Mouse (Mus musculus): ENCODE measurements around the gene Gpank1.

Gpank1 gene

GRCm38 (mm10) chr17:35121143-35121799, at the start of gene Gpank1:
Gpank1 (plus strand) TSS chr17:35121455.
- WGBS: under 1% methylated on average over 50 of the region's 50 CpGs

- 62% methylated on average over 17 of the region's 17 CpGs for whole genome bisulfite sequencing
Measured at GRCm38 (mm10) chr17:35074097-35074496, 47.2 kb upstream of the Gpank1 start.

GRCm38 (mm10) chr17:35076507-35077176, 44.6 kb upstream of the Gpank1 start, which contains the start of gene Ly6g6e:
Ly6g6e (plus strand) TSS chr17:35076902.
- WGBS: 46% methylated on average over 10 of the region's 10 CpGs

- 14% methylated on average over 2 of the region's 2 CpGs for WGBS
Measured at GRCm38 (mm10) chr17:35077285-35077684, 44.0 kb upstream of the Gpank1 start.

DNA sequence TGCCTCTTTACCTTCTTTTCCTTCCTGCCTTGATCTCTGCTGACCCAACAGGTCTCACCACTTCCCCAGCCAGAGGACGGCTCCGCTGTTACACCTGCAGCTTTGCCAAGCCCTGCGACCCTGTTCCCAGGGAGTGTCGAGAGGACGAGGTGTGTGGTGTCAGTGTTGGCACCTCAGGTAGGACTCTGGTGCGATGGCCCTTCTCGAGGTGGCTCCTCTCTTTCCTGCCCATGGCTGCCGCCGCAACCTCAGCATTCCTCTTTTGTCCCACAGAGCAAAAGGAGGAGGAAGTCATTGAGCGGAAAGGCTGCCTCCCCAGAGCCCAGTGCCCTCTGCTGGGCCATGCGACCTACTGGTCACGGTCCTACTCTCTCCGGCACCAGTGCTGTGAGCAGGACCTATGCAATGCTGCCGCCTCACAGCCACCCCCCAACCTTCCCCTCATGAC, 43.4 kb upstream of the Gpank1 start, which contains the start of gene Ly6g6d:
Gene Ly6g6d (minus strand): TSS at position 280 of the 448 bp plus-strand sequence.
- WGBS: 26% methylated on average over 14 of the region's 14 CpGs

DNA sequence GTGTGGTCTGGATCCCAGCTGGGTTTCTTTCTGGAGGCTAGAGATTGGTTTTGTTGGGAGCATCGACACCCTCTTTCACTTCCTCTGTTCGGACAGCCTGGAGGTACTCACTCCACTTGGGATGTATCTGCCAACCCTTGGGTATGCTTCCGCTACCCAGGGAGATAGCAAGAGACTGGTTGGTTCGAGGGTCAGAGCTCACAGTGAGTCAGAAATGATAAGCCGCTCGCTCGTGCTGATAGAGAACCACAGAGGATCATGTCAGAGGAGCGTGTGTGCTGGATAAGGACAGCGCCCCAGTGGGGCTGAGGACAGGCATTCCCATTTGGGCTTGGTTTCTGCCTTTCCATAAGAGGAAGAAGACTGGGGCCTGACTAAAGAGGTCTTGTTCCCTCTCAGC, 41.5 kb upstream of the Gpank1 start:
- 71% methylated on average over 9 of the region's 9 CpGs for WGBS

GRCm38 (mm10) chr17:35080248-35080647, 41.0 kb upstream of the Gpank1 start:
- WGBS: 50% methylated on average over 6 of the region's 6 CpGs

- WGBS: 90% methylated on average over 4 of the region's 4 CpGs
Measured at GRCm38 (mm10) chr17:35080710-35081109, 40.5 kb upstream of the Gpank1 start.

DNA sequence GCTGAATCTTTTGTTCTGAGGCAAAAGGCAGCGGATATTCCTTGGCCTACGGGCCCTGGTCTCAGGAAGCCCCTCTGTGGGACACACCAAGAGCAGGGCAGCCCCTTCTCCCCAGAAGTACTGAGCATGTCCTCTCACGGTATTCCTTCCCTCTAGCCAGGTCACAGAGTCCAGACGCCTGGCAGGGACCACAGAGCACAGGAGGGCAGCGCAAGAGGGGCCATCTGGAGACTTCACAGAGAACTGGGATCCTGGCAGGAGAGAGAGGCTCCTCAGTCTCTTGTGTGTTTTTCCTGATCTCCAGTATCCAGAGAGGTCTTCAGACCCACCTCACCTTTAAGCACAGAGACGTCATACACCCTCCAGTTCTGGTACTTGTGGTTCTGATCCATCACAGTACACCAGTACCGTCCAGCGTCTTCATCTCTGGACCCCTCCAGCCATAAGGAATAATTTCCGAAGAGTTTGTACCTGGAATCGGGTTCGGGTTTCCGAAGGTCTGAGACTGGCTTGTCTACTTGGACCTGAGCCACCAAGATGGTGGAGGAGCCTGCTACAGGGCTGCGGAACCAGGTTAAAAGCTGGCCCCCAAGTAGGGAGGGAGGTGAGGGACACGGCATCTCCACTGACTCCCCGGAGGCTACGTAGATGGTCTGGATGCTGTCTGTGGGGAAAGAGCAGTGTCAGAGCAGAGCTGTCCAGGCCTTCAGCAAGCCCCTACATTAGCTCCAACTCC, 38.2 kb upstream of the Gpank1 start:
- 93% methylated on average over 16 of the region's 16 CpGs for WGBS

- WGBS: 78% methylated on average over 3 of the region's 3 CpGs
Measured at GRCm38 (mm10) chr17:35083929-35084497, 37.2 kb upstream of the Gpank1 start.

DNA sequence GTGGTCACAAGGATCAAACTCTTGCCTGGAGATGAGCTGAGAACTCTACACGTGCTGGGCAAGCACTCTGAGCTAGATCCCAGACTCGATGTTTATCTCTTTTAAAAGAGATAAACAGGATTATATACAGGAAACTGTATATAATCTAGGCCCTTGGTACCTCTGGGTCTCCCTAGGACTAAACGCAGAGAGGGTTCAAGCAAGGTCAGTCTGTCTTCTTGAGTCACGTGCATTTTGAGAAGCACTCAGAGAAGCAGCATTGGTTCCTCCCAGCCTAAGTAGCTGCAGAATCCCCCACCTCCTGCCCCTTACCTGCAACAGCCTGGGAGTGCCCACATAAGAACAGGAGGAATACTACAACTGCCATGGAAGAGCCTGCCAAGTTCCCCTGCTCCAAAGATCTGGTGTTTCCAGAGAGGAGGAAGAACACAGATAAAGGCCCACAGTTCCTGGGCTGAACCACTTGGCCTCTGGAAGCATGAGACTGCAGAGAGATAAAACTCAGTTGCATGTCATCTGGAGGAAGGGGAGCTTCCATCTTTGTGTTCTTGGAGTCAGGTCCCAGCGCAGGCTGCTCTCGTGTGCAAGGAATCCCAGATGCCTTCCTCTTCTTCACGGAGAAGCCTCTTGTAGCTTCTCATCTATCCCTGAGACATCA, 35.9 kb upstream of the Gpank1 start, which contains the start of gene Ly6g6f:
Gene Ly6g6f (minus strand): TSS at position 403 of the 658 bp plus-strand sequence.
- WGBS: 81% methylated on average over 7 of the region's 7 CpGs

- whole genome bisulfite sequencing: 36% methylated on average over 2 of the region's 2 CpGs
Measured at GRCm38 (mm10) chr17:35088151-35088550, 33.1 kb upstream of the Gpank1 start.

DNA sequence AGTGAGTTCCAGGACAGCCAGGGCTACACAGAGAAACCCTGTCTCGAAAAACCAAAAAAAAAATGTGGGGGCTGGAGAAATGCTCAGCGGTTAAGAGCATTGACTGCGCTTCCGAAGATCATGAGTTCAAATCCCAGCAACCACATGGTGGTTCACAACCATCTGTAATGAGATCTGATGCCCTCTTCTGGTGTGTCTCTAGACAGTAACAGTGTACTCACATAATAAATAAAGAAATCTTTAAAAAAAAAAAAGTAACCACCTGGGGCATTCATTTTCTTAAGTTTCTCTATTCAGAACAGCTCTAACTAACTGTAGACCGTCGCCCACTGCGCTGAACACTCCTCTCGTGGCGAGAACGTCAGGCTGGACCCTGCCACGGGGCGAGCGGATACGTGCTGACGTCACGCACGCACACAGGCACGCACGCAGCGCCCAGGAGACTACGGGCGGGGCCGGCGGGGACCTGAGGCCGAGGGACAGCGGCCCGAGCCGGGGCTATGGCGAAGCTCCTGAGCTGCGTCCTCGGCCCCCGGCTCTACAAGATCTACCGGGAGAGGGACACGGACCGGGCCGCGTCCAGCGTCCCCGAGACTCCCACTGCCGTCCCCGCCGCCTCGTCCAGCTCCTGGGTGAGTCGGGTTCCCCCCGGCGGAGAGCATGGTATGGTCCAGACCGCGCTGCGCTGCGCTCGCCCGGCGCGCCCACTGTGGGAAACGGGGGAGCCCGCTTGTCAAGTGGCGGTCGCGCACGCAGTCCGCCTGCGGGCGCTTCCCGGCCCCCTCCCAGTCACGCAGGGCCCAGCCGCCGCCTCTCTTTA, 32.2 kb upstream of the Gpank1 start, which contains the start of gene Abhd16a:
Gene Abhd16a (plus strand): TSS at position 439 of the 820 bp plus-strand sequence.
- WGBS: 3% methylated on average over 67 of the region's 67 CpGs

DNA sequence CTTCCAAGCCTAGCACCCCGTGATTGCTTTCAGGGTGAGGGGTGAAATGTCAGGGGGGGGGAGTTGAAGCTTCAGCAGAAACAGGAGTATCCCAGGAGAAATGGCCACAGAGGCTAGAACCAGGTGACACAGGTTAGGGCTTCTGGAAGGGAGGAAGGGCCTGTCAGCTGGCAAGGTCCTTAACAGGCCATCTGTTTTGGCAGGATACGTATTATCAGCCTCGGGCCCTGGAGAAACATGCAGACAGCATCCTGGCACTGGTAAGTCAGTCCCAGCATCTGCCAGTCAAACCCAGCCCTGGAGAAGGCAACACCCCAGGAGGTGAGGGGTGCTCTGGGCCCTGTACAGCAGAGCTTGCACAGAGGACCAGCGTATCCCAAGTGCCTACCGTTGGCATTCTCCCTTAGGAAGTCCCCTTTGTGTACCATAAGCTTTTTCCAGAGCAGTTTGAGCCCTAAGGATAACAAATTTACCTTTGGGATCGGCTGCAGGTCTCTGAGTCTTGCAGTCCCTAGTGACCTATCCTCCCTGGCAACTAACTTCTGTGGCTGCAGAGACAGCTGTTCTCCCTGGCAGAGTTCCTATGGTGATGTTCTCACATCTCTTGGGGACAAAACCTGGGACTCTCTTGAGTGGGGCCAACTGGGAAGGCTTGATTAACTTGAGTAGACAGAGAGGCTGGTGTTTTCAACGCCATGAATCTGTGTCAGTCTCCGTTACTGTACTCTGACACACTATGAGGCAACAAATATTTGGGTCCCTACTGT, 30.9 kb upstream of the Gpank1 start:
- WGBS: 30% methylated on average over 8 of the region's 8 CpGs

- 74% methylated on average over 14 of the region's 14 CpGs for WGBS
Measured at GRCm38 (mm10) chr17:35092403-35093198, 28.7 kb upstream of the Gpank1 start.

- WGBS: 55% methylated on average over 15 of the region's 15 CpGs
Measured at GRCm38 (mm10) chr17:35094475-35095365, 26.5 kb upstream of the Gpank1 start.

DNA sequence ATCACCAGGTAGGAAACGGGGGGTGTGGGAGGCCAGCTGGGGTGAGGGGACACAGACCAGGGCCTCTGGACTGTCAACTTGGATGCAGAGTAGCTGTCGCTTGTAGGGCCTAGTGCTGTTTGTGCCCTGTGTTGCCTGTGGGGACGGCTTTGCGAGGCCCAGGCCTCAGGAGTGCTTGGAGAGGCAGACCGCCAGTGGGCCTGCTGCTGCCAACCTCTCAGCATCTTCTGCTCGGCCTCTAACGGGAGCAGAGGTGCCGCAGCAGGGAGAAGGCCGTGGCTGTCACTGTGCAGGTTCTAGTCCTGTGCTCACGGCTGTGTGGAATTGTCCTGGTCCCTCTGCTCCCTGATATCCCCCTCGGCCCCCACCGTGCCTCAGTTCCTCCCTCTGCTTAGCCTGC, 24.7 kb upstream of the Gpank1 start:
- 89% methylated on average over 12 of the region's 12 CpGs for WGBS

GRCm38 (mm10) chr17:35097164-35097655, 24.0 kb upstream of the Gpank1 start:
- 53% methylated on average over 12 of the region's 12 CpGs for WGBS
